Mouse (Mus musculus): ENCODE results near the gene Ccdc28b. TPM values are rescaled to one million over a fixed set of nuclear protein-coding genes. Genes with fewer than 3 reads are reported as not detected.

Ccdc28b gene
- 14.8 TPM for polyA plus RNA-seq (2012; fragmentation: generic; extraction: Trizol)

GRCm38 (mm10) chr4:129623681-129624091 is at the start of gene Ccdc28b:
TSS of gene Ccdc28b (minus strand) at chr4:129623947.
- peak; percentile 16 for TF ChIP-seq POLR2A (IDR thresholded peaks at IDR 0.05; ENCODE audit: insufficient read length, low read depth)
- TF ChIP-seq USF1 (IDR thresholded peaks at IDR 0.05; ENCODE audit: low read depth): no peak
- no peak for TF ChIP-seq SRF (IDR thresholded peaks at IDR 0.05; ENCODE audit: control insufficient read depth, insufficient read length, low read depth)
- TF ChIP-seq MYOG (IDR thresholded peaks at IDR 0.05; ENCODE audit: control insufficient read depth in 1 of 3, insufficient read depth in 1 of 3, insufficient read length in 2 of 3, low read depth in 2 of 3): no peak
- Histone ChIP-seq H3K79me2 (ENCODE audit: control insufficient read depth, insufficient read depth) (no peaks in the 10 kb centered on the region), H3K36me3 (ENCODE audit: control insufficient read depth, insufficient read depth) (peaks cover 6% of the 10 kb centered on the region), H3K4me3 (peak within 1 kb of the TSS; percentile 50), H3ac (ENCODE audit: control insufficient read depth, insufficient read length) (no peak within 1 kb of the TSS), H3K27me3 (ENCODE audit: control insufficient read depth, insufficient read depth, insufficient read length) (no peaks in the 10 kb centered on the region), H3K4me2 (ENCODE audit: low read depth) (peak within 1 kb of the TSS; percentile 99)

- Histone ChIP-seq H3K79me2 (ENCODE audit: control insufficient read depth, insufficient read depth) (peaks cover 39% of the 10 kb centered on the region), H3ac (ENCODE audit: control insufficient read depth, insufficient read length) (peak overlapping the region; percentile 50), H3K4me2 (ENCODE audit: low read depth) (peak overlapping the region; percentile 95), H3K36me3 (ENCODE audit: control insufficient read depth, insufficient read depth) (peaks cover 7% of the 10 kb centered on the region), H3K27me3 (ENCODE audit: control insufficient read depth, insufficient read depth, insufficient read length) (no peaks in the 10 kb centered on the region), H3K4me3 (peak overlapping the region; percentile 87)
- no peak for TF ChIP-seq MYOD1 (IDR thresholded peaks at IDR 0.05; ENCODE audit: control insufficient read depth in 1 of 3, insufficient read length in 2 of 3, low read depth in 2 of 3)
- no peak for TF ChIP-seq USF1 (IDR thresholded peaks at IDR 0.05; ENCODE audit: low read depth)
- no peak for TF ChIP-seq TCF3 (IDR thresholded peaks at IDR 0.05; ENCODE audit: insufficient read length, low read depth)
Measured at GRCm38 (mm10) chr4:129672878-129673449, 49.2 kb upstream of the Ccdc28b start.

GRCm38 (mm10) chr4:129672083-129672877 is 48.5 kb upstream of the Ccdc28b start, which contains the start of gene Kpna6:
TSS of gene Kpna6 (minus strand) at chr4:129672767.
- TF ChIP-seq USF1 (IDR thresholded peaks at IDR 0.05; ENCODE audit: low read depth): no peak
- TF ChIP-seq MYOD1 (IDR thresholded peaks at IDR 0.05; ENCODE audit: control insufficient read depth in 1 of 3, insufficient read length in 2 of 3, low read depth in 2 of 3): no peak
- TF ChIP-seq POLR2AphosphoS2 (IDR thresholded peaks at IDR 0.05; ENCODE audit: insufficient read length, low read depth): peak; percentile 63
- no peak for TF ChIP-seq MAX (IDR thresholded peaks at IDR 0.05; ENCODE audit: low read depth)
- no peak for TF ChIP-seq CEBPB (IDR thresholded peaks at IDR 0.05; ENCODE audit: insufficient read depth, poor library complexity, severe bottlenecking)
- peak in 1 of 3 experiments; percentile 17 for TF ChIP-seq MYOG (IDR thresholded peaks at IDR 0.05; ENCODE audit: control insufficient read depth in 1 of 3, insufficient read depth in 1 of 3, insufficient read length in 2 of 3, low read depth in 2 of 3)
- no peak for TF ChIP-seq SRF (IDR thresholded peaks at IDR 0.05; ENCODE audit: control insufficient read depth, insufficient read length, low read depth)
- peak; percentile 82 for TF ChIP-seq POLR2A (IDR thresholded peaks at IDR 0.05; ENCODE audit: insufficient read length, low read depth)
- TF ChIP-seq REST (IDR thresholded peaks at IDR 0.05; ENCODE audit: insufficient read depth, insufficient read length): no peak
- TF ChIP-seq TCF12 (IDR thresholded peaks at IDR 0.05; ENCODE audit: insufficient read depth, poor library complexity, severe bottlenecking): no peak
- no peak for TF ChIP-seq TCF3 (IDR thresholded peaks at IDR 0.05; ENCODE audit: insufficient read length, low read depth)
- Histone ChIP-seq H3K4me3 (peak within 1 kb of the TSS; percentile 87), H3K27me3 (ENCODE audit: control insufficient read depth, insufficient read depth, insufficient read length) (no peaks in the 10 kb centered on the region), H3K79me2 (ENCODE audit: control insufficient read depth, insufficient read depth) (peaks cover 43% of the 10 kb centered on the region), H3ac (ENCODE audit: control insufficient read depth, insufficient read length) (peak within 1 kb of the TSS; percentile 50), H3K36me3 (ENCODE audit: control insufficient read depth, insufficient read depth) (peaks cover 7% of the 10 kb centered on the region), H3K4me2 (ENCODE audit: low read depth) (peak within 1 kb of the TSS; percentile 95)

- peak overlapping the region; percentile 50 for H3ac ChIP-seq (ENCODE audit: control insufficient read depth, insufficient read length)
- TF ChIP-seq REST (IDR thresholded peaks at IDR 0.05; ENCODE audit: insufficient read depth, insufficient read length): no peak
- TF ChIP-seq MAX (IDR thresholded peaks at IDR 0.05; ENCODE audit: low read depth): no peak
- TF ChIP-seq MYOG (IDR thresholded peaks at IDR 0.05; ENCODE audit: control insufficient read depth in 1 of 3, insufficient read depth in 1 of 3, insufficient read length in 2 of 3, low read depth in 2 of 3): no peak
- peak; percentile 66 for TF ChIP-seq SRF (IDR thresholded peaks at IDR 0.05; ENCODE audit: control insufficient read depth, insufficient read length, low read depth)
- peak; percentile 53 for TF ChIP-seq USF1 (IDR thresholded peaks at IDR 0.05; ENCODE audit: low read depth)
- no peak for TF ChIP-seq MYOD1 (IDR thresholded peaks at IDR 0.05; ENCODE audit: control insufficient read depth in 1 of 3, insufficient read length in 2 of 3, low read depth in 2 of 3)
- TF ChIP-seq POLR2A (IDR thresholded peaks at IDR 0.05; ENCODE audit: insufficient read length, low read depth): no peak
- no peak for TF ChIP-seq CEBPB (IDR thresholded peaks at IDR 0.05; ENCODE audit: insufficient read depth, poor library complexity, severe bottlenecking)
- no peak for TF ChIP-seq TCF12 (IDR thresholded peaks at IDR 0.05; ENCODE audit: insufficient read depth, poor library complexity, severe bottlenecking)
- peaks cover 3% of the 10 kb centered on the region for H3K36me3 ChIP-seq (ENCODE audit: control insufficient read depth, insufficient read depth)
- peak overlapping the region; percentile 80 for H3K4me2 ChIP-seq (ENCODE audit: low read depth)
- peaks cover 49% of the 10 kb centered on the region for H3K79me2 ChIP-seq (ENCODE audit: control insufficient read depth, insufficient read depth)
- no peaks in the 10 kb centered on the region for H3K27me3 ChIP-seq (ENCODE audit: control insufficient read depth, insufficient read depth, insufficient read length)
- peak overlapping the region; percentile 87 for H3K4me3 ChIP-seq
Measured at GRCm38 (mm10) chr4:129671491-129672082, 47.8 kb upstream of the Ccdc28b start.

Measured in myocyte (in vitro differentiated cells).